Mouse (Mus musculus): ENCODE measurements around the gene Pold4.
"Not testable (repeated sequence)": the region's sequence is repeated elsewhere in the genome, so short reads cannot be mapped to it uniquely, and the experiment has no call there.

Pold4 gene

GRCm38 (mm10) chr19:4227894-4228678, 3.6 kb upstream of the Pold4 start:
- peak; percentile 78 for DNase-seq (ENCODE audit: low read depth, low spot score)

GRCm38 (mm10) chr19:4228891-4229290, 2.8 kb upstream of the Pold4 start:
- no peak for DNase-seq (ENCODE audit: low read depth, low spot score)

- DNase-seq (ENCODE audit: low read depth, low spot score) = no peak
Observed at GRCm38 (mm10) chr19:4229451-4230076, 2.1 kb upstream of the Pold4 start.

GRCm38 (mm10) chr19:4230415-4230814, 1.3 kb upstream of the Pold4 start:
- DNase-seq (ENCODE audit: low read depth, low spot score) = peak; percentile 43

GRCm38 (mm10) chr19:4232186-4232572, 480 bp downstream of the Pold4 start:
- DNase-seq (ENCODE audit: low read depth, low spot score) = no peak

GRCm38 (mm10) chr19:4232651-4233050, 952 bp downstream of the Pold4 start:
- no peak for DNase-seq (ENCODE audit: low read depth, low spot score)

GRCm38 (mm10) chr19:4234548-4234947, 2.8 kb downstream of the Pold4 start:
- DNase-seq (ENCODE audit: low read depth, low spot score) = no peak

- no peak for DNase-seq (ENCODE audit: low read depth, low spot score)
Observed at GRCm38 (mm10) chr19:4240247-4240668, 8.6 kb downstream of the Pold4 start.

GRCm38 (mm10) chr19:4242416-4242815, 10.7 kb downstream of the Pold4 start:
- DNase-seq (ENCODE audit: low read depth, low spot score) = peak; percentile 58

- DNase-seq (ENCODE audit: low read depth, low spot score) = no peak
Observed at GRCm38 (mm10) chr19:4244775-4245174, 13.1 kb downstream of the Pold4 start.

- DNase-seq (ENCODE audit: low read depth, low spot score) = peak; percentile 48
Observed at GRCm38 (mm10) chr19:4247010-4247409, 15.3 kb downstream of the Pold4 start.

GRCm38 (mm10) chr19:4248683-4249082, 17.0 kb downstream of the Pold4 start:
- not testable (repeated sequence) for DNase-seq (ENCODE audit: low read depth, low spot score)

- DNase-seq (ENCODE audit: low read depth, low spot score) = no peak
Observed at GRCm38 (mm10) chr19:4254230-4254629, 22.5 kb downstream of the Pold4 start.

- peak; percentile 58 for DNase-seq (ENCODE audit: low read depth, low spot score)
Observed at GRCm38 (mm10) chr19:4255583-4256162, 24.0 kb downstream of the Pold4 start.

- DNase-seq (ENCODE audit: low read depth, low spot score) = peak; percentile 95
Observed at GRCm38 (mm10) chr19:4257216-4257896, 25.7 kb downstream of the Pold4 start.

GRCm38 (mm10) chr19:4257897-4258252, 26.2 kb downstream of the Pold4 start:
- no peak for DNase-seq (ENCODE audit: low read depth, low spot score)

- DNase-seq (ENCODE audit: low read depth, low spot score) = peak; percentile 36
Observed at GRCm38 (mm10) chr19:4261038-4261698, 29.5 kb downstream of the Pold4 start.

- DNase-seq (ENCODE audit: low read depth, low spot score) = no peak
Observed at GRCm38 (mm10) chr19:4262756-4263155, 31.1 kb downstream of the Pold4 start.

- DNase-seq (ENCODE audit: low read depth, low spot score) = no peak
Observed at GRCm38 (mm10) chr19:4263702-4264101, 32.0 kb downstream of the Pold4 start.

- DNase-seq (ENCODE audit: low read depth, low spot score) = no peak
Observed at GRCm38 (mm10) chr19:4264171-4264780, 32.6 kb downstream of the Pold4 start.

GRCm38 (mm10) chr19:4265956-4266355, 34.3 kb downstream of the Pold4 start:
- peak; percentile 37 for DNase-seq (ENCODE audit: low read depth, low spot score)

Measured in A20 (cell line).